Mouse (Mus musculus): Measurements from ENCODE around the gene Fbh1. TPM values are rescaled to one million over a fixed set of nuclear protein-coding genes. Genes with fewer than 3 reads are reported as not detected.

Gene Fbh1
- polyA plus RNA-seq, 1 experiment from 2014 or later = 73.5 TPM

GRCm38 (mm10) chr2:11774426-11774825 lies 3.0 kb downstream of the Fbh1 start:
- H3K27ac ChIP-seq (ENCODE audit: low read depth, low read length) = no peak overlapping the region
- 87% methylated on average over 10 of the region's 10 CpGs for WGBS
- H3K36me3 ChIP-seq (ENCODE audit: control insufficient read depth, insufficient read depth, low read length) = peaks cover 2% of the 10 kb centered on the region; the same call in 1 of the 2 replicates
- peaks cover 6% of the 10 kb centered on the region; the same call in 1 of the 2 replicates for H3K4me1 ChIP-seq (replicated peaks; ENCODE audit: control insufficient read depth, insufficient read depth, low read length)
- no peak overlapping the region for H3K9ac ChIP-seq (ENCODE audit: low read depth, low read length)
- no peak for DNase-seq (ENCODE audit: low spot score)
- H3K4me3 ChIP-seq (ENCODE audit: low read depth, low read length) = no peak overlapping the region
- H3K4me2 ChIP-seq = no peak overlapping the region
- no peak for ATAC-seq (replicated peaks; ENCODE audit: low FRiP score)
- no peaks in the 10 kb centered on the region for H3K27me3 ChIP-seq (replicated peaks; ENCODE audit: control insufficient read depth, insufficient read depth, low read length)
- no peaks in the 10 kb centered on the region for H3K9me3 ChIP-seq (ENCODE audit: control insufficient read depth, low read length)

- 76% methylated on average over 4 of the region's 4 CpGs for WGBS
- H3K9ac ChIP-seq (ENCODE audit: low read depth, low read length) = no peak overlapping the region
These were observed 5.0 kb downstream of the Fbh1 start for GRCm38 (mm10) chr2:11772401-11772800.

DNA sequence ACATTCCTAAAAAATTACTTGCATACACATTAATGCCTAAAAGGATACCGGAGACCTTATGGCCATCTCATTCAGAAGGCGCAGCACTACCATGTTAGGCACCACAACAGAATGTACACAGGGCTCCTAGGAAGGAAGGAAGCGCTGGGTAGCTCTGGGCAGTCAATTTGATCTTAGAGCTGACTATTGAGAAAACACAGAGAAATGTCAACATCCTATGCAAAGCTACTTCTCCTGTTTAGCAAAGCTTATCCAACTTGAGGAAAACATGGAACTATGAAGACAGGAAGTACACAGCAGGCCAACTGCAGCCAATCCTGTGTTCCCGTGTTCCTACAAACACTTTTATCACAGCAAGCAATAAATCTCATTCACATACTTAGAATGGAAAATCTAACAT lies 5.7 kb downstream of the Fbh1 start:
- Histone ChIP-seq H3K27me3 (replicated peaks; ENCODE audit: control insufficient read depth, insufficient read depth, low read length) (no peaks in the 10 kb centered on the region), H3K9me3 (ENCODE audit: control insufficient read depth, low read length) (no peaks in the 10 kb centered on the region), H3K4me2 (no peak overlapping the region), H3K4me1 (replicated peaks; ENCODE audit: control insufficient read depth, insufficient read depth, low read length) (peaks cover 2% of the 10 kb centered on the region; the same call in 1 of the 2 replicates), H3K27ac (ENCODE audit: low read depth, low read length) (no peak overlapping the region), H3K9ac (ENCODE audit: low read depth, low read length) (no peak overlapping the region), H3K36me3 (ENCODE audit: control insufficient read depth, insufficient read depth, low read length) (peaks cover 8% of the 10 kb centered on the region), H3K4me3 (ENCODE audit: low read depth, low read length) (no peak overlapping the region)
- 84% methylated on average over 4 of the region's 4 CpGs for WGBS
- DNase-seq (ENCODE audit: low spot score) (no peak), ATAC-seq (replicated peaks; ENCODE audit: low FRiP score) (no peak)

More at GRCm38 (mm10) chr2:11772401-11772800, 5.0 kb downstream of the Fbh1 start:
- H3K27me3 ChIP-seq (replicated peaks; ENCODE audit: control insufficient read depth, insufficient read depth, low read length) = no peaks in the 10 kb centered on the region
- no peak for ATAC-seq (replicated peaks; ENCODE audit: low FRiP score)
- H3K4me2 ChIP-seq = no peak overlapping the region
- H3K4me1 ChIP-seq (replicated peaks; ENCODE audit: control insufficient read depth, insufficient read depth, low read length) = peaks cover 2% of the 10 kb centered on the region; the same call in 1 of the 2 replicates
- no peak overlapping the region for H3K27ac ChIP-seq (ENCODE audit: low read depth, low read length)
- DNase-seq (ENCODE audit: low spot score) = no peak
- H3K9me3 ChIP-seq (ENCODE audit: control insufficient read depth, low read length) = no peaks in the 10 kb centered on the region
- H3K36me3 ChIP-seq (ENCODE audit: control insufficient read depth, insufficient read depth, low read length) = peaks cover 3% of the 10 kb centered on the region
- no peak overlapping the region for H3K4me3 ChIP-seq (ENCODE audit: low read depth, low read length)

DNA sequence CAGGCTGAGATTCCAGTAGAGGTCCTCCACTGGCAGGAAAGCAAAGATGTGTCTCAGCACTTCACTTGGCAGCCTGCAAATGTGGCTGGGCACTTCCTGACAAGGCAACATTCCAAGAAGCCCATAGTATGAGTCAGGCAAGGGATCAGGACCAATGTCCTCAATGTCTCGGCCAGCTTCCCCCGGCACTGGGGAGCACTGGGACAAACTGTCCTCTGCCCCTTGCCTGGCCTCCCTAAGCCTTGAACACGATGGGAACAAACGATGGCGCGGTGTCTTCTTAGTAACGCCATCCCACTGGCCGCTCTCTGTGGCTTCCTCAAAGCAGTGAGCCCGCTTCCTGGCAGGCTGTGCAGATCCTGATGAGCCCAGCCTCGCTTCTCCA lies 10.2 kb downstream of the Fbh1 start:
- H3K4me1 ChIP-seq (replicated peaks; ENCODE audit: control insufficient read depth, insufficient read depth, low read length) = 0 out of 2 replicates have a peak, but pooled peaks cover 2% of the 10 kb centered on the region
- 83% methylated on average over 10 of the region's 10 CpGs for WGBS

DNA sequence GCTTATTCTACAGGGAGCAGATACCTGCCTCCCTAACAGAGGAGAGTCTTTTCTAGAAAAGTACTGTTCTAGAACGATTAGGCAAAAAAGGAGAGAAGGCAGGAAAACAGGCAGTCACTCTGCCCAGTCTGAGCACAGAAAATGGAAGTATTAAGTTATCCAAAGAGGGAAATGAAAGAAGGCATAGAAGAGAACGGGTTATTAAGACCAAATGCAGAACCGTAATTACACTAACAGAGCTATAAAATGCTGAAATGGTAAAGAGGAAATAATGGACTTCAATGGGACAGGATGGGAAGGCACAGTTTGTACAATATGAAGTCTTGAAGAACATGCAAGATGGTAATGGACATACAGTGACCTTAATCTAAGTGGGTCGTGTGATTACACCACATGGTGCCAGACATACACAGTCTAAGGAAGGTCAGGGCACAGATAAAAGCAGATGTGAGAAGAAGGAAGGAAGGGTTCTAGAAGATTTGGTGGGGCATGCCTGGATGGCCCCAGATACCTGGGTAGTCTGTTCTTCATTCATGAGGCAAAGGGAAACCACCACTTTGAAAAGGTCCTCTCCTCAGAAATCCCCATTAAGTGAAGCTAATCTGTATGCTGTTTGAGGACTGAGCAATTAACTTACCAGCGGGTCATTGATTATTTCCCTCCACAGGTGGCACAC lies 10.8 kb downstream of the Fbh1 start:
- no peak for DNase-seq (ENCODE audit: low spot score)
- no peak overlapping the region for H3K27ac ChIP-seq (ENCODE audit: low read depth, low read length)
- peaks cover 22% of the 10 kb centered on the region for H3K36me3 ChIP-seq (ENCODE audit: control insufficient read depth, insufficient read depth, low read length)
- no peaks in the 10 kb centered on the region for H3K27me3 ChIP-seq (replicated peaks; ENCODE audit: control insufficient read depth, insufficient read depth, low read length)
- H3K4me3 ChIP-seq (ENCODE audit: low read depth, low read length) = no peak overlapping the region
- 0 out of 2 replicates have a peak, but pooled peaks cover 2% of the 10 kb centered on the region for H3K4me1 ChIP-seq (replicated peaks; ENCODE audit: control insufficient read depth, insufficient read depth, low read length)
- no peak overlapping the region for H3K9ac ChIP-seq (ENCODE audit: low read depth, low read length)
- H3K4me2 ChIP-seq = no peak overlapping the region
- ATAC-seq (replicated peaks; ENCODE audit: low FRiP score) = no peak
- 79% methylated on average over 5 of the region's 5 CpGs for WGBS
- H3K9me3 ChIP-seq (ENCODE audit: control insufficient read depth, low read length) = no peaks in the 10 kb centered on the region

More for the DNA sequence above, 10.2 kb downstream of the Fbh1 start:
- no peaks in the 10 kb centered on the region for H3K9me3 ChIP-seq (ENCODE audit: control insufficient read depth, low read length)
- H3K36me3 ChIP-seq (ENCODE audit: control insufficient read depth, insufficient read depth, low read length) = peaks cover 22% of the 10 kb centered on the region
- H3K9ac ChIP-seq (ENCODE audit: low read depth, low read length) = no peak overlapping the region
- H3K27ac ChIP-seq (ENCODE audit: low read depth, low read length) = no peak overlapping the region
- no peak overlapping the region for H3K4me2 ChIP-seq
- H3K4me3 ChIP-seq (ENCODE audit: low read depth, low read length) = no peak overlapping the region
- ATAC-seq (replicated peaks; ENCODE audit: low FRiP score) = no peak
- DNase-seq (ENCODE audit: low spot score) = no peak
- H3K27me3 ChIP-seq (replicated peaks; ENCODE audit: control insufficient read depth, insufficient read depth, low read length) = no peaks in the 10 kb centered on the region

- DNase-seq (ENCODE audit: low spot score) (no peak), ATAC-seq (replicated peaks; ENCODE audit: low FRiP score) (no peak)
- no peaks in the 10 kb centered on the region for H3K9me3 ChIP-seq (ENCODE audit: control insufficient read depth, low read length)
- 89% methylated on average over 4 of the region's 4 CpGs for WGBS
- no peak overlapping the region for H3K4me3 ChIP-seq (ENCODE audit: low read depth, low read length)
- no peaks in the 10 kb centered on the region for H3K27me3 ChIP-seq (replicated peaks; ENCODE audit: control insufficient read depth, insufficient read depth, low read length)
- H3K4me2 ChIP-seq = no peak overlapping the region
- H3K4me1 ChIP-seq (replicated peaks; ENCODE audit: control insufficient read depth, insufficient read depth, low read length) = no peaks in the 10 kb centered on the region
- H3K36me3 ChIP-seq (ENCODE audit: control insufficient read depth, insufficient read depth, low read length) = peaks cover 27% of the 10 kb centered on the region
- no peak overlapping the region for H3K9ac ChIP-seq (ENCODE audit: low read depth, low read length)
- H3K27ac ChIP-seq (ENCODE audit: low read depth, low read length) = no peak overlapping the region
These were observed 11.7 kb downstream of the Fbh1 start for GRCm38 (mm10) chr2:11765694-11766093.

GRCm38 (mm10) chr2:11762541-11762940 lies 14.8 kb downstream of the Fbh1 start:
- Histone ChIP-seq H3K27ac (ENCODE audit: low read depth, low read length) (no peak overlapping the region), H3K4me3 (ENCODE audit: low read depth, low read length) (no peak overlapping the region), H3K27me3 (replicated peaks; ENCODE audit: control insufficient read depth, insufficient read depth, low read length) (no peaks in the 10 kb centered on the region), H3K36me3 (ENCODE audit: control insufficient read depth, insufficient read depth, low read length) (peaks cover 33% of the 10 kb centered on the region), H3K9ac (ENCODE audit: low read depth, low read length) (no peak overlapping the region), H3K4me2 (no peak overlapping the region), H3K4me1 (replicated peaks; ENCODE audit: control insufficient read depth, insufficient read depth, low read length) (no peaks in the 10 kb centered on the region), H3K9me3 (ENCODE audit: control insufficient read depth, low read length) (no peaks in the 10 kb centered on the region)
- DNase-seq (ENCODE audit: low spot score) (no peak), ATAC-seq (replicated peaks; ENCODE audit: low FRiP score) (no peak)
- 87% methylated on average over 4 of the region's 4 CpGs for WGBS

DNA sequence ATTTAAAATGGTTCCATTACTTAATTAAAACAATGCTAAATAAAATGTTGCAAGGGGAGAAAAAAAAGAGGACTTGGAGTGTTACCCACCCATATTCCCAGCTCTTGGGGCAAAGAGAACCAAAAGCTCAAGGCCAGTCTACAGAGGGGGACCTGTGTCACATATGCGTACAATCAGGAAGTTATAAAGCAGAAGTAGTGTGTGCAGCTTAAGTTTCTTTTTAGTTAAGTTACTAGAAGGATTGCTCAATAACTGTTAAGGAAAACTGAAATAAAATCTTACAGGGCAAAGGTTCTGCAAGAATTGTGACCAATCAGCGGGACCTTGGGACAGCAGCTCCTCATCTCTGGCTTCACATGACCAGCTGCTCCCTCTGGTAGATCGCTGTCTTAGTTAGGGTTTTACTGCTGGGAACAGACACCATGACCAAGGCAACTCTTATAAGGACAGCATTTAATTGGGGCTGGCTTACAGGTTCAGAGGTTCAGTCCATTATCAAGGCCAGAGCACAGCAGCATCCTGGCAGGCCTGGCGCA lies 37.8 kb downstream of the Fbh1 start:
- Histone ChIP-seq H3K4me2 (no peak overlapping the region), H3K9me3 (ENCODE audit: control insufficient read depth, low read length) (no peaks in the 10 kb centered on the region), H3K4me1 (replicated peaks; ENCODE audit: control insufficient read depth, insufficient read depth, low read length) (no peaks in the 10 kb centered on the region), H3K27me3 (replicated peaks; ENCODE audit: control insufficient read depth, insufficient read depth, low read length) (no peaks in the 10 kb centered on the region), H3K4me3 (ENCODE audit: low read depth, low read length) (no peak overlapping the region), H3K9ac (ENCODE audit: low read depth, low read length) (no peak overlapping the region), H3K36me3 (ENCODE audit: control insufficient read depth, insufficient read depth, low read length) (peaks cover 15% of the 10 kb centered on the region; the same call in 1 of the 2 replicates), H3K27ac (ENCODE audit: low read depth, low read length) (no peak overlapping the region)
- WGBS = 90% methylated on average over 4 of the region's 4 CpGs
- ATAC-seq (replicated peaks; ENCODE audit: low FRiP score) (no peak), DNase-seq (ENCODE audit: low spot score) (no peak)

DNA sequence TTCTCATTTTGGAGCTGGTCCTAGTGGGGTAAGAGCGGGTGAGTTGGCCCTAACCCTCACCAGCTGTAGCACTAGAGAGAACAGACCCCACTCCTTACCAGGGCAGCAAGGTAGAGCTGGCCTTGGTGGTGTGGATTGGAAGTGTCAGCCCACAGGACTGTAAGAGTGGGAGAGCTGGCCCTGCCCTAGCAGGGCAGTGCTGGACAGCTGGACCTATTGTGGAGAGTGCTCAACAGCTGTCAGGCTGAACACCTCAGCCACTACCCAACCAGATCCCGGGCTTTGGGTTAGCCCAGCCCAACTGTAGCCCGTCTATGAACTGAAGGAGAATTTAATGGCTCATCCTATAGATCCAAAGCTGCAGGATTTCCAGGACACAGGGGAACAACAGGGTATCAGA lies 38.6 kb downstream of the Fbh1 start:
- WGBS = 91% methylated on average over 3 of the region's 3 CpGs
- Histone ChIP-seq H3K36me3 (ENCODE audit: control insufficient read depth, insufficient read depth, low read length) (peaks cover 15% of the 10 kb centered on the region; the same call in 1 of the 2 replicates), H3K27ac (ENCODE audit: low read depth, low read length) (no peak overlapping the region), H3K27me3 (replicated peaks; ENCODE audit: control insufficient read depth, insufficient read depth, low read length) (no peaks in the 10 kb centered on the region), H3K9ac (ENCODE audit: low read depth, low read length) (no peak overlapping the region), H3K4me3 (ENCODE audit: low read depth, low read length) (no peak overlapping the region), H3K4me1 (replicated peaks; ENCODE audit: control insufficient read depth, insufficient read depth, low read length) (no peaks in the 10 kb centered on the region), H3K9me3 (ENCODE audit: control insufficient read depth, low read length) (no peaks in the 10 kb centered on the region), H3K4me2 (no peak overlapping the region)
- ATAC-seq (replicated peaks; ENCODE audit: low FRiP score) = no peak
- no peak for DNase-seq (ENCODE audit: low spot score)

All from liver, embryonic 11.5 days (tissue).